Mouse (Mus musculus) myocyte (in vitro differentiated cells): Measurements from ENCODE around the gene Slc25a41.

ENCODE experiments used
- CEBPB ChIP-seq: IDR thresholded peaks from 2 replicates; pipeline ENCODE4 v1.6.1; 2011; ENCODE audit warnings: mild to moderate bottlenecking, moderate library complexity; ENCODE audit not compliant: poor library complexity, insufficient read depth, severe bottlenecking
- E2F4 ChIP-seq: IDR thresholded peaks from one replicate; pipeline ENCODE4 v1.6.1; 2011; ENCODE audit warnings: mild to moderate bottlenecking, control low read depth, moderate library complexity; ENCODE audit not compliant: insufficient read depth
- MYOD1 ChIP-seq, 3 experiments: IDR thresholded peaks; one replicate each; pipeline ENCODE4 v1.6.1; 2011; ENCODE audit warnings: control low read depth in 2 of 3, low read depth in 2 of 3, mild to moderate bottlenecking in 2 of 3, moderate library complexity in 1 of 3; ENCODE audit not compliant: insufficient read length in 2 of 3, control insufficient read depth in 1 of 3
- POLR2A ChIP-seq: IDR thresholded peaks from one replicate; pipeline ENCODE4 v1.6.1; 2011; ENCODE audit warnings: low read depth, mild to moderate bottlenecking, control low read depth, moderate library complexity; ENCODE audit not compliant: insufficient read length
- POLR2AphosphoS2 ChIP-seq: IDR thresholded peaks from one replicate; pipeline ENCODE4 v1.6.1; 2011; ENCODE audit warnings: low read depth, control low read depth; ENCODE audit not compliant: insufficient read length
- TCF12 ChIP-seq: IDR thresholded peaks from one replicate; pipeline ENCODE4 v1.6.1; 2011; ENCODE audit warnings: mild to moderate bottlenecking, control low read depth; ENCODE audit not compliant: poor library complexity, insufficient read depth, severe bottlenecking
- USF1 ChIP-seq: IDR thresholded peaks from one replicate; pipeline ENCODE4 v1.6.1; 2011; ENCODE audit warnings: low read depth, mild to moderate bottlenecking, control low read depth, moderate library complexity

GRCm38 (mm10) chr17:57047406-57047805 is 6.0 kb upstream of the Slc25a41 start:
- TF ChIP-seq TCF12 (no peak), USF1 (no peak), MYOD1 (IDR thresholded peaks at IDR 0.05; ENCODE audit: control insufficient read depth in 1 of 3, insufficient read length in 2 of 3, low read depth in 2 of 3) (no peak), E2F4 (no peak), POLR2A (no peak), POLR2AphosphoS2 (no peak), CEBPB (no peak)
